Mouse (Mus musculus): Measurements from ENCODE around the gene Abhd12. TPM values are rescaled to one million over a fixed set of nuclear protein-coding genes. Genes with fewer than 3 reads are reported as not detected.

Abhd12 gene
- polyA plus RNA-seq, 1 experiment from 2014 or later = 127 TPM

GRCm38 (mm10) chr2:150847436-150847995 lies 57.0 kb downstream of the Abhd12 start:
- H3K9me3 ChIP-seq (replicated peaks; ENCODE audit: control insufficient read depth, low read length, poor library complexity, severe bottlenecking) = no peaks in the 10 kb centered on the region
- no peak overlapping the region for H3K4me2 ChIP-seq (ENCODE audit: low read length)
- peak overlapping the region; percentile 30; the same call in 1 of the 2 replicates for H3K27ac ChIP-seq (ENCODE audit: low read length)
- H3K27me3 ChIP-seq (ENCODE audit: control insufficient read depth, insufficient read depth, low read depth, low read length) = no peaks in the 10 kb centered on the region
- no peak overlapping the region for H3K9ac ChIP-seq (ENCODE audit: low read depth, low read length)
- WGBS = 58% methylated on average over 8 of the region's 8 CpGs
- no peaks in the 10 kb centered on the region for H3K4me1 ChIP-seq (ENCODE audit: control insufficient read depth, insufficient read depth, low read length)
- H3K36me3 ChIP-seq (ENCODE audit: control insufficient read depth, insufficient read depth, low read length) = 0 out of 2 replicates have a peak, but pooled peaks cover 2% of the 10 kb centered on the region
- peak; percentile 37; the same call in 1 of the 2 replicates for ATAC-seq
- H3K4me3 ChIP-seq (ENCODE audit: low read depth, low read length) = no peak overlapping the region

- Histone ChIP-seq H3K4me1 (ENCODE audit: control insufficient read depth, insufficient read depth, low read length) (no peaks in the 10 kb centered on the region), H3K27ac (ENCODE audit: low read length) (0 out of 2 replicates have a peak overlapping the region, but pooled peaks have one; percentile 0), H3K36me3 (ENCODE audit: control insufficient read depth, insufficient read depth, low read length) (0 out of 2 replicates have a peak, but pooled peaks cover 2% of the 10 kb centered on the region), H3K9me3 (replicated peaks; ENCODE audit: control insufficient read depth, low read length, poor library complexity, severe bottlenecking) (no peaks in the 10 kb centered on the region), H3K27me3 (ENCODE audit: control insufficient read depth, insufficient read depth, low read depth, low read length) (no peaks in the 10 kb centered on the region), H3K4me2 (ENCODE audit: low read length) (no peak overlapping the region), H3K9ac (ENCODE audit: low read depth, low read length) (no peak overlapping the region), H3K4me3 (ENCODE audit: low read depth, low read length) (no peak overlapping the region)
- no peak for ATAC-seq
- WGBS = 71% methylated on average over 1 of the region's 1 CpGs
Measured at GRCm38 (mm10) chr2:150844798-150845197, 59.7 kb downstream of the Abhd12 start.

GRCm38 (mm10) chr2:150842049-150842461 lies 62.5 kb downstream of the Abhd12 start:
- H3K36me3 ChIP-seq (ENCODE audit: control insufficient read depth, insufficient read depth, low read length) = 0 out of 2 replicates have a peak, but pooled peaks cover 2% of the 10 kb centered on the region
- H3K4me2 ChIP-seq (ENCODE audit: low read length) = no peak overlapping the region
- no peak overlapping the region for H3K4me3 ChIP-seq (ENCODE audit: low read depth, low read length)
- 87% methylated on average over 7 of the region's 7 CpGs for WGBS
- no peak overlapping the region for H3K9ac ChIP-seq (ENCODE audit: low read depth, low read length)
- H3K27me3 ChIP-seq (ENCODE audit: control insufficient read depth, insufficient read depth, low read depth, low read length) = no peaks in the 10 kb centered on the region
- H3K9me3 ChIP-seq (replicated peaks; ENCODE audit: control insufficient read depth, low read length, poor library complexity, severe bottlenecking) = no peaks in the 10 kb centered on the region
- ATAC-seq = no peak
- no peak overlapping the region for H3K27ac ChIP-seq (ENCODE audit: low read length)
- H3K4me1 ChIP-seq (ENCODE audit: control insufficient read depth, insufficient read depth, low read length) = no peaks in the 10 kb centered on the region

GRCm38 (mm10) chr2:150841109-150841508 lies 63.4 kb downstream of the Abhd12 start:
- no peak overlapping the region for H3K27ac ChIP-seq (ENCODE audit: low read length)
- H3K9ac ChIP-seq (ENCODE audit: low read depth, low read length) = no peak overlapping the region
- H3K36me3 ChIP-seq (ENCODE audit: control insufficient read depth, insufficient read depth, low read length) = peaks cover 4% of the 10 kb centered on the region; the same call in 1 of the 2 replicates
- no peak for ATAC-seq
- 72% methylated on average over 11 of the region's 11 CpGs for WGBS
- no peak overlapping the region for H3K4me3 ChIP-seq (ENCODE audit: low read depth, low read length)
- no peaks in the 10 kb centered on the region for H3K27me3 ChIP-seq (ENCODE audit: control insufficient read depth, insufficient read depth, low read depth, low read length)
- H3K9me3 ChIP-seq (replicated peaks; ENCODE audit: control insufficient read depth, low read length, poor library complexity, severe bottlenecking) = no peaks in the 10 kb centered on the region
- no peak overlapping the region for H3K4me2 ChIP-seq (ENCODE audit: low read length)
- H3K4me1 ChIP-seq (ENCODE audit: control insufficient read depth, insufficient read depth, low read length) = no peaks in the 10 kb centered on the region

- H3K27ac ChIP-seq (ENCODE audit: low read length) = no peak overlapping the region
- H3K9me3 ChIP-seq (replicated peaks; ENCODE audit: control insufficient read depth, low read length, poor library complexity, severe bottlenecking) = no peaks in the 10 kb centered on the region
- no peaks in the 10 kb centered on the region for H3K27me3 ChIP-seq (ENCODE audit: control insufficient read depth, insufficient read depth, low read depth, low read length)
- peaks cover 6% of the 10 kb centered on the region; the same call in 1 of the 2 replicates for H3K36me3 ChIP-seq (ENCODE audit: control insufficient read depth, insufficient read depth, low read length)
- no peak overlapping the region for H3K4me2 ChIP-seq (ENCODE audit: low read length)
- no peaks in the 10 kb centered on the region for H3K4me1 ChIP-seq (ENCODE audit: control insufficient read depth, insufficient read depth, low read length)
- no peak for ATAC-seq
- no peak overlapping the region for H3K9ac ChIP-seq (ENCODE audit: low read depth, low read length)
- no peak overlapping the region for H3K4me3 ChIP-seq (ENCODE audit: low read depth, low read length)
- WGBS = 89% methylated on average over 12 of the region's 12 CpGs
Measured at GRCm38 (mm10) chr2:150839686-150840471, 64.7 kb downstream of the Abhd12 start.

- Histone ChIP-seq H3K36me3 (ENCODE audit: control insufficient read depth, insufficient read depth, low read length) (peaks cover 9% of the 10 kb centered on the region; the same call in 1 of the 2 replicates), H3K4me3 (ENCODE audit: low read depth, low read length) (no peak overlapping the region), H3K27me3 (ENCODE audit: control insufficient read depth, insufficient read depth, low read depth, low read length) (no peaks in the 10 kb centered on the region), H3K9me3 (replicated peaks; ENCODE audit: control insufficient read depth, low read length, poor library complexity, severe bottlenecking) (no peaks in the 10 kb centered on the region), H3K9ac (ENCODE audit: low read depth, low read length) (no peak overlapping the region), H3K27ac (ENCODE audit: low read length) (no peak overlapping the region), H3K4me1 (ENCODE audit: control insufficient read depth, insufficient read depth, low read length) (no peaks in the 10 kb centered on the region), H3K4me2 (ENCODE audit: low read length) (no peak overlapping the region)
- no peak for ATAC-seq
- 98% methylated on average over 3 of the region's 3 CpGs for WGBS
Measured at GRCm38 (mm10) chr2:150837781-150838180, 66.8 kb downstream of the Abhd12 start.

- peaks cover 10% of the 10 kb centered on the region; the same call in 1 of the 2 replicates for H3K36me3 ChIP-seq (ENCODE audit: control insufficient read depth, insufficient read depth, low read length)
- no peak for ATAC-seq
- 73% methylated on average over 15 of the region's 15 CpGs for WGBS
Measured at GRCm38 (mm10) chr2:150836906-150837305, 67.6 kb downstream of the Abhd12 start.

GRCm38 (mm10) chr2:150835975-150836374 lies 68.6 kb downstream of the Abhd12 start:
- H3K27ac ChIP-seq (ENCODE audit: low read length) = no peak overlapping the region
- 94% methylated on average over 4 of the region's 4 CpGs for WGBS

More at GRCm38 (mm10) chr2:150836906-150837305, 67.6 kb downstream of the Abhd12 start:
- no peak overlapping the region for H3K4me3 ChIP-seq (ENCODE audit: low read depth, low read length)
- H3K9ac ChIP-seq (ENCODE audit: low read depth, low read length) = no peak overlapping the region
- H3K9me3 ChIP-seq (replicated peaks; ENCODE audit: control insufficient read depth, low read length, poor library complexity, severe bottlenecking) = no peaks in the 10 kb centered on the region
- H3K4me2 ChIP-seq (ENCODE audit: low read length) = no peak overlapping the region
- H3K27me3 ChIP-seq (ENCODE audit: control insufficient read depth, insufficient read depth, low read depth, low read length) = no peaks in the 10 kb centered on the region
- H3K27ac ChIP-seq (ENCODE audit: low read length) = no peak overlapping the region
- H3K4me1 ChIP-seq (ENCODE audit: control insufficient read depth, insufficient read depth, low read length) = no peaks in the 10 kb centered on the region

GRCm38 (mm10) chr2:150834616-150835015 lies 69.9 kb downstream of the Abhd12 start:
- no peak overlapping the region for H3K4me2 ChIP-seq (ENCODE audit: low read length)
- H3K36me3 ChIP-seq (ENCODE audit: control insufficient read depth, insufficient read depth, low read length) = peaks cover 31% of the 10 kb centered on the region
- 91% methylated on average over 7 of the region's 7 CpGs for WGBS
- ATAC-seq = no peak
- H3K4me1 ChIP-seq (ENCODE audit: control insufficient read depth, insufficient read depth, low read length) = no peaks in the 10 kb centered on the region
- H3K9me3 ChIP-seq (replicated peaks; ENCODE audit: control insufficient read depth, low read length, poor library complexity, severe bottlenecking) = no peaks in the 10 kb centered on the region
- no peaks in the 10 kb centered on the region for H3K27me3 ChIP-seq (ENCODE audit: control insufficient read depth, insufficient read depth, low read depth, low read length)
- no peak overlapping the region for H3K27ac ChIP-seq (ENCODE audit: low read length)
- H3K9ac ChIP-seq (ENCODE audit: low read depth, low read length) = no peak overlapping the region
- H3K4me3 ChIP-seq (ENCODE audit: low read depth, low read length) = no peak overlapping the region

More at GRCm38 (mm10) chr2:150835975-150836374, 68.6 kb downstream of the Abhd12 start:
- no peak overlapping the region for H3K4me3 ChIP-seq (ENCODE audit: low read depth, low read length)
- no peak overlapping the region for H3K4me2 ChIP-seq (ENCODE audit: low read length)
- ATAC-seq = no peak
- H3K9me3 ChIP-seq (replicated peaks; ENCODE audit: control insufficient read depth, low read length, poor library complexity, severe bottlenecking) = no peaks in the 10 kb centered on the region
- H3K4me1 ChIP-seq (ENCODE audit: control insufficient read depth, insufficient read depth, low read length) = no peaks in the 10 kb centered on the region
- peaks cover 19% of the 10 kb centered on the region for H3K36me3 ChIP-seq (ENCODE audit: control insufficient read depth, insufficient read depth, low read length)
- no peaks in the 10 kb centered on the region for H3K27me3 ChIP-seq (ENCODE audit: control insufficient read depth, insufficient read depth, low read depth, low read length)
- H3K9ac ChIP-seq (ENCODE audit: low read depth, low read length) = no peak overlapping the region
